Mouse (Mus musculus) 3134 (cell line): Measurements from ENCODE around the gene Nol9.
"Not testable (repeated sequence)": the region's sequence is repeated elsewhere in the genome, so short reads cannot be mapped to it uniquely, and the experiment has no call there.

ENCODE experiments used
- DNase-seq: peaks from one replicate; pipeline ENCODE4 v3.0.0-alpha.2; 2011; ENCODE audit warnings: low spot score; ENCODE audit not compliant: insufficient read length; ENCODE audit errors: extremely low read depth

The Nol9 gene

DNA sequence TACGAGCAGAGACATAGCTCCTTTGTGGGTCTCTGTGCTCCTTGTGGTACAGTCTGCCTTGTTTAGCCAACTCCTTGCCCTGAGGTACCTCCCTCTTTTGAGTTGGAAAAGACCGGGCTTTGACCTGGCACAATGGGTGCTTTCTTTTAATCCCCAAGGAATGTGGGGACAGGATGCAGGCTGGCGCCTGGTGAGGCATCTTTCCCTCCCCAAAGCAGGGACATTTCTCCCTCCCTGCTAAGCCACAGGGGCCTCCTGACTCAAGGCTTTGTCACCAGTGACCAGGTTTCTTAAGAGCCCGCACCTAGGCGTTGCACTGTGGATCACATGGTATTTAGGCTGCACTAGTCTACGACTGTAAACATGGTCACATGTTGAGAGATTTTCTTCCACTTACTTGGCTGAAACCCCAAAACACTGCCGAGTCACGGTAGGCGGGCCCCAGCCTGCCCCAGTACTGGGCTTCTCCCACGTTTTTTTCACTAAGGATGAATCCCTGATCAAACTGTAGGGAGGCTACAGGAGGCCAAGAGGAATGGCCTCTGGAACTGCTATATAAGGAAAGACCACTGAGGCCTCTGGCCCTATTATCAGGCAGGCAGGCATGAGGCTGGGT, 28.9 kb upstream of the Nol9 start:
- DNase-seq: peak; percentile 83

DNA sequence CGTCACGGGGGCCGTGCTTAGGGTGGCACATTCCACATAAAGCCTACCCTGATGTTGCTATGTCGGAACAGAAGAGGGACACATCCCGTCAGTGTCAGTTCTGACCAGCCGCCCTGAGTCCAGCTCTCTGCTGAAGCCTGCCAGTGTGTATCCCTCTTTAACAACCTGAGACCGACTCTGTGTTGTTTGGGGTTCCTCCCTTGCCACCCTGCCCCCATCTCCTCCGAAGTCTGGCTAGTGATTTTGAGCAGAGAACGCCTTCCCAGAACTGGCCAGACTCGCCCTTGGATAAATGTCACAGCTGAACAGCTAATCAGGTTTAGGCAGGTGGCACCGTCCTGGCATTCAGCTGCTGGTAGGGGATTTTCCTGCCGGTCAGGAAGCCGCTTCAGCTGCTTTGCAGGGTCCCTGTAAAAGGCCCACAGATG, 28.4 kb upstream of the Nol9 start:
- DNase-seq: no peak

DNA sequence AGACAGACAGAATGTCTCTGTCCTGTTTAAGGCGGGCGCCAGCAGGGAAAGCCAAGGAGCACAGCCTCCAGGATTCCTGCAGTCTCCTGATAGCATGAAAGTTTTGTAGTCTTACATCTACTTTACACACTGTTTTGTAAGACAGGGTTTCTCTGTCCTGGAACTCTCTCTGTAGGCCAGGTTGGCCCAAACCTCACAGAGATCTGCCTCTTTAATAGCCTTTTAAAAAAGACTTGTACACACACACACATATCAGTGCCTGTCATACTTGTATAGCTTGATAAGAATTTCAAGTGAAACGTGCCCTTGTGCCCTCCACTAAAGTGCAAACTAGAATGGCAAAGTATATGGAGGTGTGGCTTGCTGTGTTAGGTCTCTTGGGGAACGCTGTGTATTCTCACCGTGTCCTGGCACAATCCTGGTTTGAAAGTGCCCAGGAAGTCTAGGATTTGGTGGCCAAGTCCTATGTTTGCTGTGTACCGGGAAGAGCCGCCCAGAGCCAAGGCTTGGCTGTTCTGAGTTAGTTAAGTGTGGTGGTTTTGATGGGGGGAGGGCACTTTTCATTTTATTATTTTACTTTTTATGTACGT, 27.9 kb upstream of the Nol9 start:
- no peak for DNase-seq

DNA sequence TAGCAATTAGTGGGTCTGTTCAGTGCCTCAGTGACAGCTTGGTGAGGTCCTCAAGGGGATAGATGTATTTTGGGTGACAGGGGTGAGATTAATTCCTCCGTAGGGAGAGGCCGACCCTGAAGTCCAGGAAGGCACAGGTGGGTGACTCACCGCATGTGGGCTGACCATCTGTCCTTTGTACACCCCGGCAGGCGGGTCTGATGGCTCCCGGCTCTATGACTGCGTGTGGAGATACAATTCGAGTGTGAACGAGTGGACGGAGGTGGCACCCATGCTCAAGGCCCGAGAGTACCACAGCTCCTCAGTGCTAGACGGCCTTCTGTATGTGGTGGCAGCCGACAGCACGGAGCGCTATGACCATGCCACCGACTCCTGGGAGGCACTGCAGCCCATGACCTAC, 27.0 kb upstream of the Nol9 start:
- DNase-seq: no peak

DNA sequence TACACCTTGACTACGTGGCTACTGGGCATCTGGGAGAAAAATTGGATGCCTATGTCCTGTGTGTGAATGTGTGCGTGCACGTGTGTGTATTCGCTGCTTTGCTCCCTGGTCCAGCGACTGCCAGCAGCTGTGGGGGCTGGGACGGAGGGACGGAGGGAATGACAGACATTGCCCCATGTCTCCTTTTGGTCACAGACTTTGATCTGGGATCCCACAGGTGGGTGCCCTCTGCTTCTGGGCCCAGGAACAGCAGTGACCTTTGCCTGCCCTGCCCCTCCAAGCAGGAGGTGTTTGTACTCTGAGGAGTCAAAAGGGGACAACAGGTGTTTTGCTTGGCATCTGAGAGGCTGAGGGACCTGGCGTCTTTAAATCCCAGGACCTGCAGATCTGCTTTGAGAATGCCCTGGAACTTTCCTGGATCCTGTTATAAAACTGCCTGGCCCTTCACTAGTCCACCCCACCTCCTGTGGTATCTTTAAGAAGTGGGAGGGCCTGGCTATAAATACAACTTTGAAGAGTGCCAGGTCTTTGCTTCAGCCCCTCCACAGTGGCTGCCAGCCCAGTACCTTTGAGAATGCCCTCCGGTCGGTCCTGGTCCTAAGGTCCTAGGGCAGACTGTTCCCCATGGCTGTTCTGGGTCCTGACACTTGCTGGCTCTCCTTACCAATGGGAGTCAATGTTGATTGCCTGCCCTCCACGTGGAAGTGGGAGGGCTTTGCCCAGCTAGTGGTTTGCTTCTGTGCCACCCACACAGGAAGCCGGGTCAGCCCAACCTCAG, 25.9 kb upstream of the Nol9 start:
- no peak for DNase-seq

DNA sequence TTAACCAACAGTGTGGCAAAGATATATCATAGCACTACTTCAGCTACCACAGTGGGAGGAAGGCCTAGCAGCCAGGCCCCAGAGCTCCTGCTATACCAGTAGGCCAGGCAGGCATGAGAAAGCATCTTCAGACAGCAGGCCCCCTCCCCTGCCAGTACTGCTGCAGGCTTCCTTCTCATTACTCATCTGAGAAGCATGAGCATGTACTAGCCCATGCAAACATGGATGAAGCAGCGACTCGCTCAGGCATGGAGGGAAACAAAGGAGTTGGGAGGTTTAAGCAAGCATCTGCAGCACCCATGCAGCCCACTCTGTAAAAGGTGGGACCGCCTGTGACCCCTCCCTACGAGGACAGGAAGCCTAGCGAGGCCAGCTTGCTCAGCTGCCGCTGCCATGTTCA, 20.0 kb upstream of the Nol9 start:
- no peak for DNase-seq

DNA sequence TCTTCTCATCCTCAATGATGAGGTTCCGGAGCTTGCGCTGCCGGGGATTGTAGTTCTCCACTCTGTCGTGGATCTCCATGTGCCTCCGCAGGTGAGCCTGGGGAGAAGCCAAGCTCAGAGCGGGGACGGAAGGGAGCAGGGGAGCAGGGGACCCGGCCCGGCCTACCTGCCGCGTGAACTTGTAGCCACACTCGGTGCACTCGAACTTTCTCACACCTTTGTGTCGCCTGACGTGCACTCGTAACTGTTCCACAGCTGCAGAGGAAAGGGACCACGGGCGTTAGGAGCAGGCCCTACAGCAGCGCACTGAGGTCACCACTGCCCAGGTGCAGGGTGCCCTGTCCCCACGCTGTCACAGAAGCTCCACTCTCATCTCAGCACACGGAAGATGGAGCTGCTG, 19.1 kb upstream of the Nol9 start:
- no peak for DNase-seq

DNA sequence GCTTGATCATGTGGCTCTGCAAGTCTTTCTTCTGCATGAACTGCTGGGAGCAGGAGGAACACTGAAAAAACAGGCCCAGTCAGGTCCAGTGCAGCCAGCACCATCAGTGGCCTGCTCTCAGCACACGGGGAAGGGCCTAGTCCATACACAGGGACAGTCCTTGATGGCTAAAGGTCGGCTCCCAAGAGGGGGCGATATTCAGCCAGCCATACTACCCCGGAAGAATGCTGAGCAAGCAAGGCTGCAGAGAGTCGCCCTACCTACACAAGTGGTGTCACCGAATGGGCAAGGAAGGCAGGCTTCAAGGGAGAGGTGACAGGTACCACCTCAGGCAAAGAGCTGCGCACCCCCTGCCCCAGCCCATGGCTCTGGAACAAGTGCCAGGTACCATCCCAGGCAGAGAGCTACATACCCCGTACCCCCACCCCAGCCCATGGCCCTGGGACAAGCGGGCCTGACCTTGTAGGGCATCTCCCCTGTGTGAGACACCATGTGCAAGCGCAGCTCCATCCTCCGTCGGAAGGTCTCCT, 17.5 kb upstream of the Nol9 start:
- DNase-seq: no peak

DNA sequence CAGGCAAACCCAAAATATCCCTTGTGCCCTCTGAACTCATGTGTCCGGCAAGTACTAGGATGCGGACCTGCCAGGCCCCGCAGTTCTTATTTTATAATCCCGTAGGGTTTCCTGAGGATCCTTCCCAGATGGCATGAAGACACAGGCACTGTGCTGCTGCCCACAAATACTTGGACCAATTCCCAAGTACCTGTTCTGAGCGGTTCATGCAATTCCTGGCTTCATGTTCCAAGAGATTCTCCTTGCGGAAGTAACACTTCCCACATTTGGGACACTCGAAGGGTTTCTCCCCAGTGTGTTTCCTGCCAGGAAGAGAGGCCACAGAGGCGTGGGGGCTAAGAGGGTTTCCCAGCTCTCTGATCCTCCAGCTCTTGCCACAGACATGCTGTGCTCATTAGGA, 16.6 kb upstream of the Nol9 start:
- no peak for DNase-seq

DNA sequence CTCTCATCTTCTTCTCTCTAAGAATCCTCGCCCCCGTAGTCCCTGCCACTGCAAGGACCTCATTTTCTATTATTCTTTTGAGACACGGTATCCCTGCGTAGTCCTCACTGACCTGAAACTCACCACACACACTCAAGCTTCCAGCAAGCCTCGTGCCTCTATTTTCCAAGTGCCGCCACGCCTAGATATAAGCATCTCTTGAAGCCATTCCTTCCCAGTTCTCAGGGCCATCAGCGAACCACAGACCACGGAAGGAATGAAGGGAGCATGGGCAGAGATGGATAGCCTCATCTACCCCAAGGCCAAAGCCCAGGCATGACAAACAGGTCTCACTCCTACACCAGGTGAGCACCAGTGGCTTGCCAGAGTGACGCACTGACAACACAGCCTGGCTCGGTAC, 14.6 kb upstream of the Nol9 start:
- no peak for DNase-seq

DNA sequence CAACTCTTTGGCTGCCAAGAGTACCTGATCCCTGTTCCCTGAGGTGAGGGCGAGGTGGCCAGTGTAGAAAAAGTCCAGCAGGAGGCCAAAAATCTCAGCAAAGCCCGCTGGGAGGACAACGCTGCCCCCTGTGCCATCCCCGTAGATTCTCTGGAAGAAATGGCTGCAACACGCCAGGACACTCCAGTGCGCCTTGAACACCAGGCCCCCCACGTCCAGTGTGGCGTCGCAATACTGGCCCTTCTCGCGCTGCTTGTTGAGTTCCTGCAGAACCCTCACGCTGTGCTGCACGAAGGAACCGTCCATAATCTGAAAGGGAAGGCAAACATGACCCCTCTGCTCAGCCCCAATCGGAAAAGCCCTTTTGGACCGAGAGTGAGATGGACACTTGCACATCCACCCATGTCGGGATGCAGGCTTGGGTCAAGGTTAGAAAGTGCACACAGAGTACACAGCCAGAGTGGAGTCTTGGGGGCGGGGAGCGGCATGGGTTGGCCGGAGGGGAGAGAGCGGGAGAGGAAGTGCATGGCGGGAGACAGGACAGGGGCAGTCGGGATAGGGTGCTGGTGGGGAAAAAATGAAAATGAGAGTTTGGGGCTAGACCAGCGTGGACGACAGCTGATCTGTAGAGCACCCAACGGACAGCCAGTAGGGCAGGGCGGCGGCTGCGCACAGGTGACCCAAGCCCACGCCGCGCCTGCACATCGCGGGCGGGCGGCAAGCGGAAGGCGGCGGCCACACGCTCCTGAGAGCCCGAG, 12.2 kb upstream of the Nol9 start:
- no peak for DNase-seq

DNA sequence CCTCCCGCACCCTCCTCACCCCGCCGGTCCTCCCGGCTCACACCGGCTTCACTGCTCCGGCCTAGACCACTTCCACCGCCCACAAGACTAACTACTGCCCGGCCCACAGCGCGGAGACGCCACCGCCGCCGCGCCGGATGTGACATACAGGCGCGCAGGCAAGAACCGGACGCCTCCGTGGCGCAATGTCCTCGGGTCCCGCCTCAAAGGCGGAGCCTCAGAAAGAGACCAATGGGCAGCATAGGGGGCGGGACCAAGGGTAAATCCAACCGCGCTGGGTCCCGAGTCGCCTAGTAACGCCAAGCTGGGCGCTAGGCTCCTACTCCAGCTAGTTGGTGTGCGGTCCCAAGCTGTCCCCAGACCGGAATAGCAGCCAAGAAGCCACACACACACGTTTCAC, 11.6 kb upstream of the Nol9 start, which contains the start of gene Zbtb48:
Zbtb48 (minus strand) TSS at position 148 of the 400 bp plus-strand sequence.
- DNase-seq: peak; percentile 91

DNA sequence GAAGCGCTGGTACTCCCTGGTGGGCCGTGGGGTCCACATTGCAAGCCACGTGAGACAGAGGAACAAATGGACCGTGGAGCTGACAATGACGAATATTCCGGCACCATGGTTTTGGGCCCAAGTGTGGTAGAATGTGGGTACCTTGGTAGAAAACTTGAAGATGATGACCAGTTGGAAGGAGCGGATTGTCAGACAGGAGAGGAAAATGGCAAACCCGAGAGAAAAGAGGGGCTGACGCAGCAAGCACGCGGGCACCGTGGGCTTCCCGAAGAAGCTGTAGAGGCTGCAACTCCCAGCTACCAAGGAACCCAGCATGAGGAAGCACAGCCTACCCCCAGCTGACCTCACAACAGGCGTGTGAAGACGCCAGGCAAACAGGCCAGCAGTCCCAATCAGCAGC, 10.7 kb upstream of the Nol9 start:
- DNase-seq: no peak

DNA sequence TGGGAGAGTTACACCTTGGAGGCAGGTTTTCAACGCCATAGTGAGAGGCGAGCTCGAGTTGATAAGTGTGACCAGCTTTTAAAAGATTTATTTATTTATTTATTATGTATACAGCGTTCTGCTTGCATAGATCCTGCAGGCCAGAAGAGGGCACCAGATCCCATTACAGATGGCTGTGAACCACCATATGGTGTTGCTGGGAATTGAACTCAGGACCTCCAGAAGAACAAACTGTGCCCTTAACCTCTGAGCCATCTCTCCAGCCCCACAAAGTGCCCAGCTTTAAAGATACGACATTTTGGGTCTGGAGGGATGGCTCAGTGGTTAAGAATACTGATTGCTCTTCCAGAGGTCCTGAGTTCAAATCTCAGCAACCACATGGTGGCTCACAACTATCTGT, 10.0 kb upstream of the Nol9 start:
- no peak for DNase-seq

DNA sequence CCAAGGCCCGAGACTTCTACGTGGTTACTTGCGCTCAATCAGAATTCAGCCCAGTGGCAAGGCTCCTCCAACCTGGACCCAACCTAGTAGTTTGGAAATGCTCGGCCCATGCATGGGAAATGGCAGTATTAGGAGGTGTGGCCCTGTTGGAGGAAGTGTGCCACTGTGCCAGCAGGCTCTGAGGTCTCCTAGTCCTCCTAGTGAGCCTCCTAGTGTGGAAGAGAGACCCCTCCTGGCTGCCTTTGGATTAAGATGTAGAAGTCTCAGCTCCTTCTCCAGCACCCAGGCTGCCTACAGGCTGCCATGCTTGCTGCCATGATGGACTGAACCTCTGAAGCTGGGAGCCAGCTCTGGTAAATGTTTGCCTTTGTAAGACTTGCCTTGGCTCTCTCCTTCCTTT, 9.1 kb upstream of the Nol9 start:
- no peak for DNase-seq

DNA sequence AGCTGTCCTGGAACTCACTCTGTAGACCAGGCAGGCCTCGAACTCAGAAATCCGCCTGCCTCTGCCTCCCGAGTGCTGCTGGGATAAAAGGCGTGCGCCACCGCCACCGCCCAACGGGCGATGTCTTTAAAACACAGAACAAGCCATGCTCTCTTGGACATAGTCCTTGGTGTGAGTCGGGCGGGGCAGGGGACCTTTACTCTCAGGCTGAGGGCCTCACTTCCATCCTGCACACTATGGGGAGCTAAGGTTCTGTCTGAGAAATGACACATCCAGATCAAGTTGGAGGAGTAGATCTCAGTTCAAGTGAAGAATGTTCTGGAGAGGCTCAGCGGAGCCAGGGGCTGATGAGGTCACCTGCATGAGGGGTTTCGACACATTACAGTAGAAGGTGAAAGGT, 6.2 kb upstream of the Nol9 start:
- DNase-seq: no peak

DNA sequence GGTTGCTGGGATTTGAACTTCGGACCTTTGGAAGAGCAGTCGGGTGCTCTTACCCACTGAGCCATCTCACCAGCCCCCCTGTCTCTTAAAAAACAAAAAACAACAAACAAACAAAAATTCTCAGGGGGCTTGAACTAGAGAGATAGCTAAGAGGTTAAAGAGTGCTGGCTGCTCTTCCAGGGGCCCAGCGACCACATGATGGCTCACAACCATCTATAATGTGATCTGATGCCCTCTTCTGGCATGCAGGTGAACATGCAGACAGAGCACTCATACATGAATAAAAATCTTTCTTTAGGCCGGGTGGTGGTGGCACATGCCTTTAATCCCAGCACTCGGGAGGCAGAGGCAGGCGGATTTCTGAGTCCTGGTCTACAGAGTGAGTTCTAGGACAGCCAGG, 2.7 kb upstream of the Nol9 start:
- DNase-seq: not testable (repeated sequence)

DNA sequence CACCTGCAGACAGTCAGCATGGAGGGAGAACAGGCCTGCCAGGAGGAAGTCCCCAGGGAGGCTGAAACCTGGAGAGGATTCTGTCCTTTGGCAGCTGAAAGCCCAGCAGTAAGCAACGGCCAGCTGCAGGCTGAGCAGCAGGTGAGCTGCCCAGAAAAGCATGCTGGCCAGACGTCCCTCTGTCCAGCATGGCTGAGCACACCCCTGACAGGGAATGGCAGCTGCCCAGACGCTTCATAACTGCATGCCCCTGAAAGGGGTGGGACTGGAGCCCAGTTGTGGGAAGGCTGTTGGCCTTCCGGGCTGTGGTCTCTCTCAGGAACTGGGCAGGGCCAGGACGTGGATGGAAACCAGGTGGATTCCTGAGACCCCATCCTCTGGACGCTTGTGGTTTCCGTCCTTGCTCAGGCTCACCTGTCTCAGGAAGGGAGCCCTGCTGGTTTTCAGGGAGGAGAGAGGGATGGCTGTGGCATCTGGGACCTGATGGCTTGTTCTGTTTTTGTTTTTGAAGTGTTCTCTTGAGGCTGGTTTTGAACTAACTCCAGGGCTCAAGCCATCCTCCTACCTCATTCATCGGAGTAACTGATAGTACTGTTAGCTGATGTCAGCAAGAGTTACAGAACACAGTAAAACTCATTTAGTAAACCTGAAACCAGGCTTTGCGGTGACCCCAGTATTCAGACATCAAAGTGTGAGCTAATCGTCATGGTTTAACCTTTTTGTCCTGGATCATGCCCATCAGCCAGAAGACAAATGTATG, 716 bp upstream of the Nol9 start, which contains the start of gene Tas1r1:
Tas1r1 (minus strand) TSS at position 344 of the 760 bp plus-strand sequence.
- DNase-seq: peak; percentile 44

DNA sequence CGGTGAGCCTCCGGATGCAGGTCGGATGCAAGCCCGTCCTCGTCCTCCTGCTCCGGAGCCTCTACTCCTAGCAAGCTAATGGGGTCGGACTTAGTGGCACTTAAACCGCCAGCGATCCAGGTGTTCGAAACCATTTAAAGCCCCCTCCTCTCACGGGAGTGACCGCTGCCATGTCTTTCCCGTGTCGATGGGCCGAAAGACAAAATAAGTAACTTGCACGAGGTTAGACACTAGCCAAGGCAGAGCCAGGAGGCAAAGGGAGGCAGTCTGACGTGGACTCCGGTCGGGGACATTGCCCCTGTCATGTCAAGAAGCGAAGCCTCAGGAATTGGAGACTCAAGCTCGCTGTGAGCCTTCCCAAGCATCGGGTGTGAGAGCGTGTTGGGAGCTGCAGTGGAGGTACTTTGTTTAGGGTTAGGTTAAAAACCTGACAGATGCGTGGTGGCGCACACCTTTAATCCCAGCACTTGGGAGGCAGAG, 750 bp downstream of the Nol9 start:
- DNase-seq: no peak
